Comparison of ENCODE assay signal across 16 mouse cellular contexts in genomic region chr1:86210676-86211075, GRCm38 (mm10).
"Had no signal": no experiment of that assay in that cellular context is flagged by ENCODE, and none has a peak within 500 bp of the region (broad histone marks: within the 10 kb centered on the region; RNA-seq: fewer than 3 reads in every experiment).

No protein-coding gene starts in this region.

- H3K27me3 ChIP-seq: midbrain, embryonic 12.5 days; neural tube, embryonic 12.5 days; stomach, embryonic 15.5 days had no signal

- H3K9me3 ChIP-seq: midbrain, embryonic 10.5 days; midbrain, embryonic 12.5 days; neural tube, embryonic 12.5 days; stomach, embryonic 15.5 days had no signal

- H3K4me2 ChIP-seq: lung, embryonic 14.5 days; midbrain, embryonic 12.5 days; neural tube, embryonic 12.5 days; stomach, embryonic 15.5 days had no signal

- H3K4me1 ChIP-seq: midbrain, embryonic 10.5 days; midbrain, embryonic 12.5 days; neural tube, embryonic 12.5 days; stomach, embryonic 15.5 days had no signal

- ATAC-seq: midbrain, embryonic 16.5 days had no signal

- H3K4me3 ChIP-seq: midbrain, embryonic 10.5 days; midbrain, embryonic 12.5 days; myocyte; neural tube, embryonic 12.5 days; stomach, embryonic 15.5 days had no signal

- H3K9ac ChIP-seq: lung, embryonic 14.5 days; midbrain, embryonic 12.5 days; neural tube, embryonic 12.5 days; stomach, embryonic 15.5 days had no signal

- DNase-seq: lung, adult 18-20 months; lung, embryonic 14.5 days; lung, postnatal 10 days; lung, postnatal 4 days; midbrain, embryonic 14.5 days; right cerebral cortex, postnatal 14 days; thymus, adult 18-20 months; thymus, postnatal 14 days; thymus, postnatal 36 days had no signal

- H3K27ac ChIP-seq: midbrain, embryonic 10.5 days; midbrain, embryonic 12.5 days; neural tube, embryonic 12.5 days; stomach, embryonic 15.5 days; stomach, postnatal 0 days had no signal
